Mouse (Mus musculus): Measurements from ENCODE around the gene Mboat1. TPM values are rescaled to one million over a fixed set of nuclear protein-coding genes. Genes with fewer than 3 reads are reported as not detected.

Gene Mboat1
- 5.6 and 7.3 TPM in 2 replicates for polyA plus RNA-seq (2012; rRNA removed)

GRCm38 (mm10) chr13:30136243-30136922 is at the start of gene Mboat1:
Gene Mboat1, plus strand, starts transcription at chr13:30136489.
- TF ChIP-seq CTCF (IDR thresholded peaks at IDR 0.05; ENCODE audit: borderline replicate concordance, insufficient read depth, low read depth, low read length) = no peak
- TF ChIP-seq POLR2A (IDR thresholded peaks at IDR 0.05; ENCODE audit: borderline replicate concordance, insufficient read depth, low read length) = no peak
- H3K27ac ChIP-seq (ENCODE audit: insufficient read depth, low read length) = no peak within 1 kb of the TSS
- WGBS = under 1% methylated on average over 53 of the region's 55 CpGs

DNA sequence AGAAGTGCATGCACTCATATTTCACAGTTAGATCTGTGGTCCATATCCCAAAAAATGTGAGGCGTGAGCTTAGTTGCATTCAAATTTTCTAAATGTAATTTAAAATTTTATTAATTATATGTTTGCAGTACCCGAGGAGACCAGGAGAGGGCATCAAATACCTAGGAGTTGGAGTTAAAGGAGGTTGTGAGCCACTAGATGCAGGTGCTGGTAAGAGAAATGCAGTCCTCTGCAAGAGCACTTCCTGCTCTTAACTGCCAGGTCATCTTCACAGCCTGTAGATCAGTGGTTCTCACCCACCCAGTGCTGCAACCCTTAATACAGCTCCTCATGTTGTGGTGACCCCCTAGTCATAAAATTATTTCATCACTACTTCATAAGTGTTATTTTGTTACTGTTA is 43.2 kb upstream of the Mboat1 start:
- DNase-seq = no peak
- H3K27ac ChIP-seq (ENCODE audit: insufficient read depth, low read length) = no peak overlapping the region
- 39% methylated on average over 2 of the region's 2 CpGs for WGBS
- H3K4me3 ChIP-seq (replicated peaks; ENCODE audit: insufficient read depth, low read depth, low read length) = no peak overlapping the region
- TF ChIP-seq CTCF (IDR thresholded peaks at IDR 0.05; ENCODE audit: borderline replicate concordance, insufficient read depth, low read depth, low read length) (0 out of 2 replicates have a peak, but pooled peaks have one; percentile 27), POLR2A (IDR thresholded peaks at IDR 0.05; ENCODE audit: borderline replicate concordance, insufficient read depth, low read length) (no peak)
- H3K4me1 ChIP-seq (ENCODE audit: control insufficient read depth, insufficient read depth, low read length) = no peaks in the 10 kb centered on the region
- no peaks in the 10 kb centered on the region for H3K27me3 ChIP-seq (ENCODE audit: control insufficient read depth, insufficient read depth, low read length)

More at GRCm38 (mm10) chr13:30136243-30136922, at the start of gene Mboat1:
- no peaks in the 10 kb centered on the region for H3K27me3 ChIP-seq (ENCODE audit: control insufficient read depth, insufficient read depth, low read length)
- peak within 1 kb of the TSS; percentile 62 for H3K4me3 ChIP-seq (replicated peaks; ENCODE audit: insufficient read depth, low read depth, low read length)
- no peaks in the 10 kb centered on the region for H3K4me1 ChIP-seq (ENCODE audit: control insufficient read depth, insufficient read depth, low read length)
- DNase-seq = peak; percentile 63 to 65

DNA sequence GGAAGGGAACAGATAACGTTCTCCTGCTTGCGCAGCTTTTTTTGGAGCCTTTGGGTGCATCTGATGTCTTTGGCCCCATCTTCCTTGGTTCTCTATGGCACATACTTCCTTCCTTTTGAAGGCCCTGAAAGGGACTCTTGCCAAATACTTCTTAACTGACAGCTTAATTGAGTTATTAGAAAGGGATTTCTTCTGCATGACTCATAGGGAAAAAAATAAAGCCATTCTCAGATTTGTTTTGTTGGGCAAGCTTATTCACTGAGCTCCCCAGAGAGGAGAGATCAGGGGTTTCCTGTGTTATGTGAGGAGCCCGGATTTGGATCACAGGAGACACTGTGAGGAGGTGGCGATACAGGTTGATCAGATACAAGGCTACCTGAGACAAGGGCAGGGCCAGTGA is 40.4 kb upstream of the Mboat1 start:
- WGBS = 60% methylated on average over 4 of the region's 4 CpGs
- TF ChIP-seq CTCF (IDR thresholded peaks at IDR 0.05; ENCODE audit: borderline replicate concordance, insufficient read depth, low read depth, low read length) = no peak
- Histone ChIP-seq H3K4me1 (ENCODE audit: control insufficient read depth, insufficient read depth, low read length) (no peaks in the 10 kb centered on the region), H3K27ac (ENCODE audit: insufficient read depth, low read length) (no peak overlapping the region), H3K27me3 (ENCODE audit: control insufficient read depth, insufficient read depth, low read length) (no peaks in the 10 kb centered on the region), H3K4me3 (replicated peaks; ENCODE audit: insufficient read depth, low read depth, low read length) (no peak overlapping the region)
- DNase-seq = no peak

DNA sequence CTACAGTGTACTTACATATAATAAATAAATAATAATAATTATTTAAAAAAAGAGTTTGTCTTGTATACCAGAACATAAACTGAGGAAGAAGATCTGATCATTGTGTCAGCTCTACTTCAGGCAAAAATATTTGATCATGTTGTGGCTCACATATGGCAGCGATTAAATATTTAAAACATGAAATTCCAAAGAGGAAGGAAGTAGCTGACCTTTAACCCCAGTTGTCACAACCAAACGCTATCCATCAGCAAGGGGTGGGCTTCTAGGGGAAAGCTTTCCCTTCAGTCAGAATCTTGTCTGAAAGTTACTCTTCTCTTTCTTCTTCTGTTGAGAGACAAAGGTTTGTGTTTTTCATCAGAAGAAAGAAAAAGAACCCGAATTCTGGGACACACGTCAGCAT is 39.8 kb upstream of the Mboat1 start:
- WGBS = 64% methylated on average over 4 of the region's 4 CpGs
- TF ChIP-seq POLR2A (IDR thresholded peaks at IDR 0.05; ENCODE audit: borderline replicate concordance, insufficient read depth, low read length) (no peak), CTCF (IDR thresholded peaks at IDR 0.05; ENCODE audit: borderline replicate concordance, insufficient read depth, low read depth, low read length) (no peak)

DNA sequence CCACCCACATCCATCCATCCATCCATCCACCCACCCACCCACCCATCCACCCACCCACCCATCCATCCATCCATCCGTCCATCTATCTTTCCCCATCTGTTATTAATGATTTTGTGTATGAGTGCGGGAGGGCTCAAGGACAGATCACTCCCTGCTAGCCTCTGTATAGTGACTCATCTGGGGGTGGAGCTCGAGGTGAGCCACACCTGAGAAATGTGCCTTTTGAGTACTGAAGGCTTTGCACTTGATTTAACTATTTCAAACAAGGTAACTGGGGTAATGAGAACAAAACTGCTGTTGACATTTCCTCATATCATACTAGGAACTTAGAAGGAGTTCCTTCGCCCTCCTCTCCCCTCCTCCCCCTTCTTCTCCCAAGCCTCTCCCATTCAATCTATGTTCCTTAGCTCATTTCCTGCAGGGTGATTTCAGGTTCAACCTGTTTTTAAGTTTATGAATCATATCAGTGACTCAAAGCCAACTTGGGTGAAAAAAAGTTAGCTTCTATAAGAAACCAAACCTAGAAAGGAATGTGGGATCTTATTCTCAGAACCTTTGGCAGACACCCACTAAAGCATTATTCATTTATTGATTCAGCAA is 27.2 kb upstream of the Mboat1 start:
- DNase-seq = no peak
- no peak overlapping the region for H3K4me3 ChIP-seq (replicated peaks; ENCODE audit: insufficient read depth, low read depth, low read length)
- TF ChIP-seq POLR2A (IDR thresholded peaks at IDR 0.05; ENCODE audit: borderline replicate concordance, insufficient read depth, low read length) (no peak), CTCF (IDR thresholded peaks at IDR 0.05; ENCODE audit: borderline replicate concordance, insufficient read depth, low read depth, low read length) (no peak)
- H3K4me1 ChIP-seq (ENCODE audit: control insufficient read depth, insufficient read depth, low read length) = no peaks in the 10 kb centered on the region
- 87% methylated on average over 4 of the region's 4 CpGs for WGBS
- no peaks in the 10 kb centered on the region for H3K27me3 ChIP-seq (ENCODE audit: control insufficient read depth, insufficient read depth, low read length)
- H3K27ac ChIP-seq (ENCODE audit: insufficient read depth, low read length) = no peak overlapping the region

More for the DNA sequence above, 39.8 kb upstream of the Mboat1 start:
- Histone ChIP-seq H3K27ac (ENCODE audit: insufficient read depth, low read length) (no peak overlapping the region), H3K27me3 (ENCODE audit: control insufficient read depth, insufficient read depth, low read length) (no peaks in the 10 kb centered on the region), H3K4me3 (replicated peaks; ENCODE audit: insufficient read depth, low read depth, low read length) (no peak overlapping the region), H3K4me1 (ENCODE audit: control insufficient read depth, insufficient read depth, low read length) (no peaks in the 10 kb centered on the region)
- DNase-seq = no peak

DNA sequence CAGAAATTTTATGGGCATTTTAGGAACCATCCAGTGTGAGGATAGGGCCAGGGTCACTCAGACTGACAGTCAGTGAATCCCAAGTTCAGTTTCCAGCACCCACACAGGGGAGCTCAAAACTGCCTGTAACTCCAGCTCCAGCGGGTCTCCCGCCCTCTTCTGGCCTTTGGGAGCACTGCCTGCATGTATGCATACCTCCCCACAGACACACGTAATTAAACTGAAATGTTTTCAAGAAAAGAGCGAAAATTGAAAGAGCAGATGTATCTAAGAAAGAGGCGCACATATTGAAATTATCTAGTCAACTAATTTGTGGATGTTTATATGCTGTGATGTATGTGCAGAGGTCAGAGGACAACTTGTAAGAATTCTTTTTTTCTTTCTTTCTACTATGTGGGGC is 20.5 kb upstream of the Mboat1 start:
- WGBS = 89% methylated on average over 5 of the region's 5 CpGs
- TF ChIP-seq POLR2A (IDR thresholded peaks at IDR 0.05; ENCODE audit: borderline replicate concordance, insufficient read depth, low read length) = no peak
- TF ChIP-seq CTCF (IDR thresholded peaks at IDR 0.05; ENCODE audit: borderline replicate concordance, insufficient read depth, low read depth, low read length) = no peak
- Histone ChIP-seq H3K4me1 (ENCODE audit: control insufficient read depth, insufficient read depth, low read length) (no peaks in the 10 kb centered on the region), H3K27ac (ENCODE audit: insufficient read depth, low read length) (no peak overlapping the region), H3K4me3 (replicated peaks; ENCODE audit: insufficient read depth, low read depth, low read length) (no peak overlapping the region), H3K27me3 (ENCODE audit: control insufficient read depth, insufficient read depth, low read length) (no peaks in the 10 kb centered on the region)
- DNase-seq = no peak

DNA sequence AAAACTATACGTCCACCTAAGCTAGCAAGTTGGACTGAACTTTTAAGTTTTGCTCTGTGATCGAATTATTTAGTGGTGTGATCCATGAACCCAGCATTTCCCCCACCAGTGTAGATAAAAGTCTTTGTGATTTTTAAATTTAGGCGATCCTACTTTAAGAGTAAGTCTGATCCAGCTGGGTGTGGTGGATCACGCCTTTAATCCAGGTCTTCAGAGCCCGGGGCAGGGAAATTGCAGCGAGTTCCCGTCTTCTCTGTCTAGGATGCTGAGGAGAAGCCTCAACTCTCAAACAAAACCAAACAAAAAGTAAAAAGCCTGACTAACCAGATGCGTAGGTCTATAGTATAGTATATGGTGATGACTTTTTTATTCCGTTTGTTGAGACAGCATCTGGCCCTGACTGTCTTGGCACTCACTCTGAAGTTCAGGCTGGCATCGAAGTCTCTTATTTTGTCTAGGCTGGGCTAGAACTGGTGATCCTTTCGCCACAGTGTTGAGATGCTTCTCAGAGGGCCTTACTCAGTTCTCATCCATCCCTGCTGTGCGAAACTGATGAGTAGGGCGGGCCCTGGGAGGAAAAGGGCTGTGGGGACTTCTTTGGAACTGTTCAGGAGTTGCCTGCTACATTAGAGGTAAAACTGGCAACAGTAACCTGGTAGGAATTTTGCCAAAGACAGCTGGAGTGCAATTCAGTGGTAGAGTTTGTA is 787 bp downstream of the Mboat1 start:
- no peak overlapping the region for H3K4me3 ChIP-seq (replicated peaks; ENCODE audit: insufficient read depth, low read depth, low read length)
- no peak for DNase-seq
- H3K27ac ChIP-seq (ENCODE audit: insufficient read depth, low read length) = no peak overlapping the region
- no peak for TF ChIP-seq POLR2A (IDR thresholded peaks at IDR 0.05; ENCODE audit: borderline replicate concordance, insufficient read depth, low read length)
- TF ChIP-seq CTCF (IDR thresholded peaks at IDR 0.05; ENCODE audit: borderline replicate concordance, insufficient read depth, low read depth, low read length) = no peak
- WGBS = 38% methylated on average over 13 of the region's 13 CpGs
- H3K4me1 ChIP-seq (ENCODE audit: control insufficient read depth, insufficient read depth, low read length) = no peaks in the 10 kb centered on the region
- no peaks in the 10 kb centered on the region for H3K27me3 ChIP-seq (ENCODE audit: control insufficient read depth, insufficient read depth, low read length)

Data from cerebellum, adult 2 months (tissue).